Mouse (Mus musculus) cerebellum, postnatal 14 days (tissue): ENCODE data around the gene Six1.
A peak's percentile ranks its signal among the peaks of the same experiment; 100 is the strongest.
"Not testable (repeated sequence)": the region's sequence is repeated elsewhere in the genome, so short reads cannot be mapped to it uniquely, and the experiment has no call there.

Source experiments
- DNase-seq, 2 experiments: peaks; one replicate each; pipeline ENCODE4 v3.0.0; 2021; ENCODE audit warnings: mixed read lengths in 2 of 2

Six1 gene

GRCm38 (mm10) chr12:73034901-73035895 lies 18.5 kb downstream of the Six1 start:
- no peak for DNase-seq

DNA sequence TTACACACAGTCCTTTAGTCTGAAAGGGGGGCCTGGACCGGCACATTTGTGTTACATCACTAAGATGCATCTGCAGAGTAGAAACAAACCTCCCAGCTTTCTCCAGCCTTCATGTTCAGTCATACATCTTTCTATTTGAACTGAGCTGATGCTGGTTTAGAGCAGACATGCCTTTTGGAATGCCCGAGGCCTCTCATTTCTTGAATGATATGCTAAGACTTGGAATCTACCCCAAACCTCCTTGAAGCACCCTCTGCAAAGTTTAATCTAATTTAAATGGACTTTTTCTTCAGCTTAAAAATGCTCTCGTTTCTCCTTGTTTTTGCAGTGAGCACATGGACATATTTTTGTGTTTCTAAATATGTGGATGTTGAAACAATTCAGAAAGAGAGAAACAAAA lies 21.0 kb downstream of the Six1 start:
- no peak for DNase-seq

DNA sequence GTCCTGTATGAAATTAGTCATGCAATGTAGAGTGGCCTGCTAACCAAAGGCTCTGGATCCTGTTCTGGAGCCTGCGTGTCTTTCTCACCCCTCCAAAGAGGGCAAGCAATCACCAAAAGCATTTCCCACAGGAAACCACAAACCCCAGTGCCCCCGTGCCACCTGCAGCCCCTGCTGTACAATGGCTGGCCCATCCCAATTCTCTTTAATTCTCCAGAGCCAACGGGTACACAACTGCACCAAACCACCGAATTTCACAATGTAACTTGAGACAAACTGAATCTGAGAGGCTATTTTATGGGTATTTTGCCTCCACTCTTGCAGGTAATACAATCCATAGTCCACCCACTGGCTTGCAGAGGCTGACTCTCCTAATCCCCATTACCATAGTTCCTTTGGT lies 22.4 kb downstream of the Six1 start:
- DNase-seq = no peak

GRCm38 (mm10) chr12:73025490-73025889 lies 28.2 kb downstream of the Six1 start:
- no peak for DNase-seq

DNA sequence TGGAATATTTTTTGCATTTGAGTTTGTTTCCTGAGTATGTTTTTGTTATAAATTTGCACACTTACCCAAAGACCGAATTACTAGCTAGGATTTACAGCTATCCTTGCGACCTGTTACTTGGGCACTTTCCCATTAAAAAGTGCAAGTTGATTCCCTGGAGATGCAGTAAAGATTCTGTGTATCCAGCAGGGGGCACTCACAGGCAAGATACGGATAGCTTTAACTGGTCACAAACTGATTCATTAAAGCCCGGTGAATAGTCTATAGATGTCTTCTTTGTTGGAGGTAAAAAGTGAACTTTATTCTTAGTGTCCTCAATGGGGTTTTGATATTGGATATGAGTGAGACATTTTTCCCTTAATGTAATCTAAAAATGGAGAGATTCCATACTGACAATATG lies 32.7 kb downstream of the Six1 start:
- DNase-seq = peak; percentile 80 to 87

DNA sequence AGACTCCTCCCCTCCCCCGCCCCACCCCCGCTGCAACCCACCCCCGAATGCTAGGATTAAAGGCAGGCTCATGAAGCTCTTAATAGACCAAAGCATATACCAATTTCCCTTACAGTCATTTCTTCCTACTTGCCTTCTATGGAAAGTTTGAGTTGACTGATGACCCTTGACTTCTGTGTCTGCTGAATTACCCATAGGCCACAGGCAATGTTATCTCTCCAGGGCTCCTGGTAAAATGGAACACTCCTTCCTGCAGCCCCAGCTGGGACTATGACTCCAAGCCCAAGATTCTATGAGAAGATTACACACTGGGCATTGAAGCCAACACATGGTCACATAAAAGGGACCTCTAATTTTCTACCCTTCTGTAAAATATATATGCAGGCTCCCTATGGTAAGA lies 33.3 kb downstream of the Six1 start:
- DNase-seq = no peak

GRCm38 (mm10) chr12:73018838-73019237 lies 34.8 kb downstream of the Six1 start:
- DNase-seq = no peak

- no peak for DNase-seq
Observed at GRCm38 (mm10) chr12:73016171-73016570, 37.5 kb downstream of the Six1 start.

DNA sequence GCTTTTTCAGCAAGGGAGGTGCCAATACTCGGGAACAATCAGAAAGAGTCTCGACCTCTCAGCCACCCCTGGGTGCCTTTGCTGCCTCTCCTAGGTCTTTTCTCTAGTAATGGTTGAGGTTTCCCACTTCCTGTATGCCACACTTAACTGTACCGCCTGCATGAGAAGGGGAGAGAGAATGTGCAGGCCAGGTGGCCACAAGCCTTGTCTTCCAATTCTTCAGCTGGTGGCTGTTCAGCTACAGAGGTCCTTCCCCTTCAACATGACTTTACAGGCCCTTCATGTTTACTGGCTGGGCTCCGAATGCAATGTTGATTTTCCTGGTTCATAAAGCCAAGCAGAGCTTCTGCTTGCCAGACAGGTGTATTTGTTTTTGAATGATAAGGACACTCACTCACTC lies 39.4 kb downstream of the Six1 start:
- DNase-seq = no peak

GRCm38 (mm10) chr12:73012824-73013223 lies 40.9 kb downstream of the Six1 start:
- DNase-seq = no peak

DNA sequence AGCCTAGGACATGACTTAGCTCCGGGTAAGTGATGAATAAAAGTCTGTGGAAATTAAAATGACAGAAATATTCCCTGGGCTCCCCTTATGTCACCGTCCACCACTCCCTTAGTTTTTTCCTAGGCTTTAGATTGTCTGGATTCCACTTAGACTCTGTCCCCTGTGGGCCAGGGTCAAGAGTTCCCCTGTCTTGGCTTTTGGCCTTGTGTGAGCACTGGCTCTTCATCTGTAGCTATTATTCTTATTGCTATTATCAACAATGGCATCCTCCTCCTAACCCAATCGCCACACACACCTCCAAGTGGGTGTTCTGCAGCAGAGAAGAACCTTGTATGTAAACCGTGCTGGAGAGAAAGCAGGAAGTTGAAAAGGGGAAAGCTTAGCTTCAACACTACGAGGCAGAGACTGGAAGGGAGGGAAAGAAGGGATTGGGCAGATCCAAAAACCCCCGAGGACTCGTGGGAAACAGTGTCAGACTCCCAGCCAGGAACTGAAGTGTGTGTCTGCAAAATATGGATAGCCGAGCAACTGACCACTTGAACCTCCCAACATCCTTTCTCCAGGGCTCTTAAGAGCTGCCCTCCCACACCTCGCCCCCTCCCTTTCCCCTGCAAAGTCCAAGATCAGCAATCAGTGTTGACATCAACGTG lies 41.4 kb downstream of the Six1 start:
- no peak for DNase-seq

DNA sequence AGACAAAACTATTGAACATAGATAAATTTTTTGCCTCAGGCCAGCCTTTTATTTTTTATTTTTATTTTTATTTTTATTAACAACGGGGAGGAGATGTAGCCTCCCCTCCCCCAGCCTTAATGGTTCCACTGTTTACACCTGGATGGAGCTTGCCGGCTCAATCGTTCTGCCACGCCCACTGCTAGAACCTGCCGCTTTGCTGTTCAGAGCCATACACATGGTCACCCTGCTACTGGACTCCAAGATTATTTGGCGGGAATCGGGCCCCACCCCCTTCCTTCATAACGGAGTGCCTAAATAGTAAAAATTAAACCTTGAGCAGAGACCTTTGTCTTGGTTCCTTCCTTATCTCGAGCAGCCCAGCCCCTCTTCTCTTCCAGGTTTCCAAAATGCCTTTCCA lies 50.8 kb downstream of the Six1 start:
- not testable (repeated sequence) for DNase-seq

- peak; percentile 38 to 56 for DNase-seq
Observed at GRCm38 (mm10) chr12:73002281-73002680, 51.4 kb downstream of the Six1 start.

- DNase-seq = no peak
Observed at GRCm38 (mm10) chr12:72998105-72999001, 55.3 kb downstream of the Six1 start.

GRCm38 (mm10) chr12:72996646-72997045 lies 57.0 kb downstream of the Six1 start:
- DNase-seq = peak; percentile 45 to 53
